Mouse (Mus musculus) c-Kit-positive CD71-negative TER-119-negative erythroid progenitor cells, embryonic 14.5 days (primary cell): ENCODE measurements at regions not wholly inside any gene's neighbourhood (a gene's known extent, or its start where the extent isn't known, plus 50 kb on each side); places are given as distances from the start of the nearest gene placed in this dataset.

ENCODE experiments used
- DNase-seq: peaks from one replicate; pipeline ENCODE4 v3.0.0-alpha.2; 2013; ENCODE audit warnings: low read depth

GRCm38 (mm10) chr10:97778531-97778930 is 52.0 kb upstream of the C030005K15Rik start:
- DNase-seq = no peak

GRCm38 (mm10) chr10:97779335-97779734 is 52.8 kb upstream of the C030005K15Rik start:
- DNase-seq = no peak

DNA sequence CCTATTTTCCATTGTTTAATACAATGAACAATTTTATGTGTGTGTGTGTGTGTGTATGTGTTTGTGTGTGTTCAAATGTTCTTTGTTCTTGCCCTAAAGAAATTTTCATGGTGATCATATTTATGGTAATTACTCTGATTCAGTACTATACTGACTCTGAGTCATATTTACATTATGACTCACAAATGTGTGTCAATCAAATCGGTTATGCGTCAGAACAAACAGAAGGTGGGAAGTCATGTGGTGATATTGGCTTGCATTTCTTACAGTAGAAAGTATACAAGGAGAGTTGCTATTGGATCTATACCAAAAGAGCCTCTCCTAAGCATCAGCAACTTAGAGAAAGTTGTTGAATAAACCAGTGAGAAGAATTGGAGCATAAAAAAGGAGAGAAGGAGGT is 67.2 kb upstream of the C030005K15Rik start:
- DNase-seq = no peak

- DNase-seq = no peak
Measured at GRCm38 (mm10) chr10:97801448-97802265, 75.1 kb upstream of the C030005K15Rik start.

DNA sequence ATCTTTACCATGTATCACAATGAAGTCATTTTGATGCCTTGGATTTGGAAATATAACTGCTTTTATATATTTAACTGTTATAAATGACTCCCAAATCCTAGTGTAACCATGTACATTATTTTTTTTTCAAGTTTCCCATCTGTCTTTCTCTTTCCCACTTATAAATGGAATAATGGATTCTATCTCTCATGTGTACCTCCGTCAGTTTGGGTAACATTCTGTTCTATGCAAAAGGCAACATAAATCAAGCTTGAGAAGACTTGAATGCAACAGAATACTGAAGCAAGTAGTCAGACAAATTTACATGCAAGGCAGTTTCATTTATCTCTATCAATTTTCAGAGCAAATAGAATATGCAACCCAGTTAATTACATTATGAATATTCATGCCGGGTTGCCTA is 81.4 kb upstream of the C030005K15Rik start:
- DNase-seq = no peak

- DNase-seq = no peak
Measured at GRCm38 (mm10) chr10:97842574-97842973, 116.0 kb upstream of the C030005K15Rik start.

- no peak for DNase-seq
Measured at GRCm38 (mm10) chr10:97851487-97851886, 124.9 kb upstream of the C030005K15Rik start.

GRCm38 (mm10) chr10:97877088-97877487 is 150.5 kb upstream of the C030005K15Rik start:
- DNase-seq = no peak

- no peak for DNase-seq
Measured at GRCm38 (mm10) chr10:97886049-97886448, 159.5 kb upstream of the C030005K15Rik start.

- DNase-seq = no peak
Measured at GRCm38 (mm10) chr10:97905793-97906192, 179.2 kb upstream of the C030005K15Rik start.

DNA sequence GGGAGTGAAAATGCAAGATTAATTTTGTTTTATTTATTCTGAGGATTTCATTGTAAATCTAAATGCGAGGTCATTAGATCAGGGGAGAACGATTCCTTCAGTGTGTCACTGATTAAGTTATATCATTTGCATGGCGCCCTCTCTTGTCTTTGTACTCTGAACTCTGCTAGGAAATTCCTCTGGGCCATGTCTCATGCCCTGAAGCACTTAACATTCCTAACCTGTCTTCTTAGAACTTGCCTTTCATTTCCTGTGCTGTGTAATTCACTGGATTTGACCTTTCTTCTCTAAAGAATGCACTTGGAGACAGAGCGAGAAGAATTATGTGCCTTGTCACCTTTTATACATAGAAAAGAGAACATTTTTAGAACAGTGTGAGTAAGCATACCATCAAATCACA is 199.0 kb upstream of the C030005K15Rik start:
- DNase-seq = no peak

DNA sequence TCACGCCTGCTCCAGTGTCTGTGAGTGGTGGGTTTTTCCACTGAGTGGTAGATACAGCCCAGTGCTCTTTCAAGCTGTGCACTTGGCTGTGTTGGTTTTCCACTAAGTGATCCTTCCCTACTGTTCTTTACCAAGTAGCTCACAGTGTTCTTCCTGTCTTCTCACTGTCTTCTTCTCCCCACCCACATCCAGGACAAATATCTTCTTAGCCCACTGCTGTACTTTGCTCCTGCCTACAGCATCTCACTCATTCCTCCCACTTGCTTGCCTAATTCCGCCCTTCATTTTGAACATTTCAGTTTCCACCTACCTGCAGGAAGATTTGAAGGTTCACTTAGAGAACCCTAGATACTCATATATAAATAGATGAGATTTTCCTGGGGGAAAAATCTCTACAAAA is 213.8 kb upstream of the C030005K15Rik start:
- DNase-seq = no peak

GRCm38 (mm10) chr10:97965881-97966280 is 239.3 kb upstream of the C030005K15Rik start:
- no peak for DNase-seq

DNA sequence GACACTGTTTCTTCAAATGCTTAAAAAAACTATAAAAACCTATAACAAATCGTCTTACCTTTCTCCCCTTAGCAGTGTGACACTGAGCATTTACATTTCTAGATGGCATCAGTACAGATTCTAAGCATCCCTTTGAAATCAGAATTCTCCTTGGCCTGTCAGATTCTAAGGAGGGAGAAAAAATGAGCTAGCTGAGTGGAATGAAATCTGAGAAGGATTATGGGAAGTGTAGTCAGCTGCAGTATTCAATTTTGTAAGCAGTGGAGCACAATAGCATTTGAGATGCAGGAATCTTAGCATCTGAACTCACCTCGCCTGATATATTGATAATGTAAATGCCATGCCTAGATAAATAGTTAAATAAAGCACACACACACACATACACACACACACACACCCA is 240.4 kb upstream of the C030005K15Rik start:
- DNase-seq = no peak

DNA sequence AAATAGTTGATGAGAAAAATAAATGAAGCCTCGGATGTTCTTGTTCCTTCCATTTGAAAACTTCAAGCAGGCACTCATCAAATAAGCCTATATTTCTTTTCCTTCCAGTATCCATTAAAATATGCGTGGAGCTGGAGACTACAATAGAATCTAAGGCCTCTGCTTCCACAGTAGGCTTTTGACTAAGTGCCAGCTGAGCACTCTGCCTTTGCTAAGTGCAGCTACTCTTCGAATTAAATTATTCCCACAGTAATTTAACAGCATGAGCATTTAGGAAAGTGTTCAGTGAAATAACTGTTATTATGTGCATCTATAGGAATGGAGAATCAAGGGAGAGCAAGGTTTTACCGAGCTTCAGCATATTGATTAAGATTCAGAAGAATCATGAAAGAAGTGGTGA is 280.5 kb upstream of the C030005K15Rik start:
- DNase-seq = no peak

GRCm38 (mm10) chr10:98008355-98008754 is 281.8 kb upstream of the C030005K15Rik start:
- no peak for DNase-seq

- DNase-seq = no peak
Measured at GRCm38 (mm10) chr10:98012916-98013315, 286.4 kb upstream of the C030005K15Rik start.

- DNase-seq = no peak
Measured at GRCm38 (mm10) chr10:98014985-98015902, 288.7 kb upstream of the C030005K15Rik start.

- DNase-seq = no peak
Measured at GRCm38 (mm10) chr10:98016596-98017304, 290.2 kb upstream of the C030005K15Rik start.

DNA sequence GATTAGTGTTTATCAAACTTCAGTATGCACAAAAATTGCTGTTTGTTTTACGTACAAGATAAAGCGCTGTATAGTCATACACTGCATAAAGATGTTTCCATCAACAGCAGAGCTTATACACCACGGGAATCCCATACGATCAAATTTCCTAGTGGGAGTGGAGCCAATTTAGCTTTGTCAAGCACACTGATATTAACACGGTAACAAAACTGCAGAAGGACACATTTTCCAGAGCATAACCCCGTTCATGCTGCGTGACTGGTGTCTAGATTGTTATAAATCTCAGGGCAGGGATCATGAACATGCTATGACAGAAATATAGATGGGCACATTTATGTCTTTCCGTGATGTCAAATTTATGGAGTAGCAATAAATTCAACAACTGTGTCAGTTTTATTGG is 302.6 kb upstream of the C030005K15Rik start:
- DNase-seq = no peak

DNA sequence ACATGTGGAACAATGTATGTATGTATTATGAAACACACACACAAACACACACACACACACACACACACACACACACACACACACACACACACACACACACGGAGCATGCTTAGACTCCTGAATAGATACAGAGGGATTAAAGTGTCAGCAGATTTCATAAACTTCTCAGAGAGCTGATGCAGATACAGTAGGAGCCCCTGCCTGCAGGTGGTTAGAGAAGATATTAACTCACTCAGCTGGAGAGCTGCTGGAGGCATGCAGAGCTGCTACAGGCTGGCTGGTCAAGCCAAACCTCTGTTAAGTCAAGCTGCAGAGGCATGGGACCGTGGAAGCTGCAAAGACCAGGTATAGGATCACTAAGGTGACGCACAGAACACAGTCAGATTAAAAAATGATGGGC is 303.1 kb upstream of the C030005K15Rik start:
- no peak for DNase-seq

- DNase-seq = no peak
Measured at GRCm38 (mm10) chr10:98032661-98033060, 306.1 kb upstream of the C030005K15Rik start.
